Mouse (Mus musculus): ENCODE results near the gene Syt1. TPM values are rescaled to one million over a fixed set of nuclear protein-coding genes. Genes with fewer than 3 reads are reported as not detected.

The Syt1 gene
- polyA plus RNA-seq, 1 experiment from 2014 or later = 0.33 TPM

DNA sequence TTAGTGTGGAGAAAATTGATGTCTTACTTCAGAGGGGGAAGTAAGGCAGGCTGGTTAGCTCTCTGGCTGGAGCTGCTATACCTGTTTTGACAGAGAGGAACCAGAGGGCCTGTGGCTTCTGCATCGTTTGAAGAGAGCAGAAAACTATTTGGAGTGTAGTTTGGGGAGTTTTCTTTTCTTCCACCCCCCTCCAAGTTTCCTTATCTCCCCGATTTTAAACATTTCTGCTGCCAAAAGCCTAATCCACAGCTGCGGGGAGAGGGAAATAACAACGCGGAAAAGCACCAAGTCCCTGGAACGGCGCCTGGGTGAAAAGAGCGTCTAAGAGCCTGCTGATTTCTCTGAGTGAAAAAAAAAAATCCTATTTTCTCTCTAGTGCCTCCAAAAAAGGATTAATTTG is 544.2 kb downstream of the Syt1 start:
- ATAC-seq (replicated peaks; ENCODE audit: low FRiP score, low read depth) (no peak), DNase-seq (ENCODE audit: low spot score) (no peak)
- H3K9ac ChIP-seq (ENCODE audit: low read depth, low read length) = no peak overlapping the region
- H3K4me3 ChIP-seq (replicated peaks; ENCODE audit: low read depth, low read length) = no peak overlapping the region
- H3K27ac ChIP-seq = no peak overlapping the region
- H3K4me1 ChIP-seq (replicated peaks; ENCODE audit: insufficient read depth, low read length) = no peaks in the 10 kb centered on the region
- H3K9me3 ChIP-seq (replicated peaks; ENCODE audit: low read length) = no peaks in the 10 kb centered on the region
- no peaks in the 10 kb centered on the region for H3K27me3 ChIP-seq (ENCODE audit: insufficient read depth, low read length)
- H3K36me3 ChIP-seq (ENCODE audit: insufficient read depth, low read length) = no peaks in the 10 kb centered on the region
- WGBS = 54% methylated on average over 8 of the region's 8 CpGs
- TF ChIP-seq CTCF (IDR thresholded peaks at IDR 0.05; ENCODE audit: low read depth) = no peak
- no peak overlapping the region for H3K4me2 ChIP-seq (ENCODE audit: low read length)

DNA sequence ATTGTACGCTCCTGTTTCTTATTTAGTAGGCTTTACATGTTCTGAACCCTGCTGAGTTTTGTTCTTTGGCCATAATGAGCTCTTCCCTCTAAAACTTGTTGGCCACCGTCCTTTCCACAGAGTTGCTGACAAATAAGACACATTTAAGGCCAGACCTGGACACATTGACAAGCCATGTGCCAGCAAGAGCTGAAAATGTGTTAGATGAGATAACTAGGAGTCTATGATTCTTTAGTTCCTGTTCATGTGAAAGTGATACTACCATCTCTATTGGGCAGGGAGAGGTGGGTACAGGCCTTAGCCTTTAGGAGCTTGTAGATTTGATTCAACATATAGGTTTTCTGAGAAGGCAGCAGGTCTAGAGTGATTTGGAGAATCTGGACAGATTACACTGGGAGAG is 548.9 kb downstream of the Syt1 start:
- Histone ChIP-seq H3K9ac (ENCODE audit: low read depth, low read length) (no peak overlapping the region), H3K36me3 (ENCODE audit: insufficient read depth, low read length) (no peaks in the 10 kb centered on the region), H3K4me1 (replicated peaks; ENCODE audit: insufficient read depth, low read length) (no peaks in the 10 kb centered on the region), H3K27me3 (ENCODE audit: insufficient read depth, low read length) (no peaks in the 10 kb centered on the region), H3K4me3 (replicated peaks; ENCODE audit: low read depth, low read length) (no peak overlapping the region), H3K9me3 (replicated peaks; ENCODE audit: low read length) (no peaks in the 10 kb centered on the region), H3K27ac (no peak overlapping the region), H3K4me2 (ENCODE audit: low read length) (no peak overlapping the region)
- ATAC-seq (replicated peaks; ENCODE audit: low FRiP score, low read depth) (no peak), DNase-seq (ENCODE audit: low spot score) (no peak)
- 98% methylated on average over 2 of the region's 2 CpGs for WGBS
- no peak for TF ChIP-seq CTCF (IDR thresholded peaks at IDR 0.05; ENCODE audit: low read depth)

DNA sequence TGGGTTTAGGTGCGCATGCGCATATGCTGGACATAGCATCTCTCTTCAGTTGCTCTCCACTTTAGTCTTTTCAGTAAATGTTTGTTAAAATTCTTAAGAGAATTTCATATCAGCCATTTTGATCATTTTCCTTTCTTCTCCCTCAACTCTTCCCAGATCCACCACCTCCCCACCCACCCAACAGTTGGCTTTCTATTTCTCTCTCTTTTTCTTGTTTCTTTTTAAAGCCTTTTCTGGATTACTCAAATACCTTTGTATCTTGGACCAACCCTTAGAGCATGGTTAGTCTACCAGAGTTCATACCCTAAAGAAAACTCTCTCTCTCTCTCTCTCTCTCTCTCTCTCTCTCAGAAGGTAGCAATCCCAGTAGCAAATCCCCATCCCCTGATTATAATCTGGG is 553.7 kb downstream of the Syt1 start:
- no peak for ATAC-seq (replicated peaks; ENCODE audit: low FRiP score, low read depth)
- 100% methylated on average over 2 of the region's 2 CpGs for WGBS
- no peak for TF ChIP-seq CTCF (IDR thresholded peaks at IDR 0.05; ENCODE audit: low read depth)

DNA sequence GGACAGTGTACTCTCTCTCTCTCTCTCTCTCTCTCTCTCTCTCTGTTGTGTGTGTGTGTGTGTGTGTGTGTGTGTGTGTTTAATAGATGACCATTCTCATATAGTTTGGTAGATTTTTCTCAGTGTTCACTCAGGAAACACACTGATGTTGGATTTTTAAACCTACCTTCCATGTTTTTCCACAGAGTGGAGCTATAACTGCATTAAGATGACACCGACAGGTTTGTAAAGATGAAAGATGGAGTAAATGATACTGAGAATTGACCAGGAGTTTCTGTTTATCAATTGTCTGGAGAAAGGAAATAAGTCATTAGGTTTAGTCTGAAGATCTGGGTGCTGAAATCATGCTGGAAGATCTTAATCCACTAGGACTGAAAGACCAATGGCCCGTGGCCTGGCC is 554.9 kb downstream of the Syt1 start:
- Histone ChIP-seq H3K9me3 (replicated peaks; ENCODE audit: low read length) (no peaks in the 10 kb centered on the region), H3K36me3 (ENCODE audit: insufficient read depth, low read length) (no peaks in the 10 kb centered on the region), H3K4me3 (replicated peaks; ENCODE audit: low read depth, low read length) (no peak overlapping the region), H3K9ac (ENCODE audit: low read depth, low read length) (no peak overlapping the region), H3K4me1 (replicated peaks; ENCODE audit: insufficient read depth, low read length) (no peaks in the 10 kb centered on the region), H3K27me3 (ENCODE audit: insufficient read depth, low read length) (no peaks in the 10 kb centered on the region), H3K4me2 (ENCODE audit: low read length) (no peak overlapping the region), H3K27ac (no peak overlapping the region)
- ATAC-seq (replicated peaks; ENCODE audit: low FRiP score, low read depth) = no peak
- 68% methylated on average over 2 of the region's 2 CpGs for WGBS
- TF ChIP-seq CTCF (IDR thresholded peaks at IDR 0.05; ENCODE audit: low read depth) = peak; percentile 57
- DNase-seq (ENCODE audit: low spot score) = no peak

More for the DNA sequence above, 553.7 kb downstream of the Syt1 start:
- Histone ChIP-seq H3K4me3 (replicated peaks; ENCODE audit: low read depth, low read length) (no peak overlapping the region), H3K4me1 (replicated peaks; ENCODE audit: insufficient read depth, low read length) (no peaks in the 10 kb centered on the region), H3K36me3 (ENCODE audit: insufficient read depth, low read length) (no peaks in the 10 kb centered on the region), H3K27me3 (ENCODE audit: insufficient read depth, low read length) (no peaks in the 10 kb centered on the region), H3K4me2 (ENCODE audit: low read length) (no peak overlapping the region), H3K27ac (no peak overlapping the region), H3K9me3 (replicated peaks; ENCODE audit: low read length) (no peaks in the 10 kb centered on the region), H3K9ac (ENCODE audit: low read depth, low read length) (no peak overlapping the region)
- no peak for DNase-seq (ENCODE audit: low spot score)

DNA sequence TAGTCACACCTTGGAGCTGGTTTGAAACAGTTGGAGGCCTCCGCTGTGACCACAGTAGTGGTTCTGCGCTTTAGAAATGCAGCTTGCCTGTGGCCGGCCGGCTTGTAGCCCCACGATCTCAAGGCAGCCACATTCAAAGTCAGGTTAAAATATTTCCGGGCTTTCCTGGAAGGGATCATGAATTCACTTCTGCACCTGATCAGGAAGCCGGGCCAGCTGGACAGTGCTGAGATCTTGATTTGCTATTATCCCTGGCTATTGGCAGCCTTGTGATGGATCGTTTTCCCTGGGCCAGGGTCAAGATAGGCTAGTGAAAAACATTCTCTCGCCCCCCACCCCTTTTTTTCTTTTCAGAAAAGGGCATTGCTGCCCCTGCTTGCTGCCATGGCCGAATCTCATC is 555.6 kb downstream of the Syt1 start:
- H3K27me3 ChIP-seq (ENCODE audit: insufficient read depth, low read length) = no peaks in the 10 kb centered on the region
- ATAC-seq (replicated peaks; ENCODE audit: low FRiP score, low read depth) (no peak), DNase-seq (ENCODE audit: low spot score) (no peak)
- WGBS = 70% methylated on average over 10 of the region's 10 CpGs
- no peak overlapping the region for H3K4me3 ChIP-seq (replicated peaks; ENCODE audit: low read depth, low read length)
- H3K27ac ChIP-seq = peak overlapping the region; percentile 70
- H3K4me2 ChIP-seq (ENCODE audit: low read length) = no peak overlapping the region
- no peaks in the 10 kb centered on the region for H3K4me1 ChIP-seq (replicated peaks; ENCODE audit: insufficient read depth, low read length)
- H3K36me3 ChIP-seq (ENCODE audit: insufficient read depth, low read length) = no peaks in the 10 kb centered on the region
- H3K9me3 ChIP-seq (replicated peaks; ENCODE audit: low read length) = no peaks in the 10 kb centered on the region
- no peak for TF ChIP-seq CTCF (IDR thresholded peaks at IDR 0.05; ENCODE audit: low read depth)
- H3K9ac ChIP-seq (ENCODE audit: low read depth, low read length) = no peak overlapping the region

DNA sequence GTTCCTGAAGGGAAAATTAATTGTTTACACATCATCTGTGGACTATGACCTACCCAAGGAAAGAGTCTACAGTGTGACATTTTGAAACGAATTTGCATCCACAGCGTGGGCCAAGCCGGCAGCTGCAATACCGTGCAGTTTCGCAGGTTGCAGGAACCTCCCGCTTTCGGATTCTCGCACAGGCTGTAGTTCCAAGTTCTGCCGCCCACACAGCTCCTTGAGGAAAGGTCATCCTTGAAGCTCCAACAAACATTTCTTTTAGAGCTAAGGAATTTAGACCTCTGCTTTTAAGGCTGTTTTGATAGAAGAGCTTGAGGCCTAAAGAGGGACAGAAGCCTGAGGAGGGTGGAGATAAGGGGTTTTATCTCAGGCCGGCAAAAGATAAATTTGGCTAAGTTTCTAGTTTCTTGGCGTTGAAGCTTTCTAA is 556.1 kb downstream of the Syt1 start:
- Histone ChIP-seq H3K9me3 (replicated peaks; ENCODE audit: low read length) (no peaks in the 10 kb centered on the region), H3K4me1 (replicated peaks; ENCODE audit: insufficient read depth, low read length) (no peaks in the 10 kb centered on the region), H3K9ac (ENCODE audit: low read depth, low read length) (no peak overlapping the region), H3K27ac (peak overlapping the region; percentile 70), H3K4me3 (replicated peaks; ENCODE audit: low read depth, low read length) (no peak overlapping the region), H3K27me3 (ENCODE audit: insufficient read depth, low read length) (no peaks in the 10 kb centered on the region), H3K4me2 (ENCODE audit: low read length) (no peak overlapping the region), H3K36me3 (ENCODE audit: insufficient read depth, low read length) (no peaks in the 10 kb centered on the region)
- WGBS = 42% methylated on average over 11 of the region's 11 CpGs
- TF ChIP-seq CTCF (IDR thresholded peaks at IDR 0.05; ENCODE audit: low read depth) = no peak
- peak; percentile 79 for ATAC-seq (replicated peaks; ENCODE audit: low FRiP score, low read depth)
- DNase-seq (ENCODE audit: low spot score) = peak; percentile 54

DNA sequence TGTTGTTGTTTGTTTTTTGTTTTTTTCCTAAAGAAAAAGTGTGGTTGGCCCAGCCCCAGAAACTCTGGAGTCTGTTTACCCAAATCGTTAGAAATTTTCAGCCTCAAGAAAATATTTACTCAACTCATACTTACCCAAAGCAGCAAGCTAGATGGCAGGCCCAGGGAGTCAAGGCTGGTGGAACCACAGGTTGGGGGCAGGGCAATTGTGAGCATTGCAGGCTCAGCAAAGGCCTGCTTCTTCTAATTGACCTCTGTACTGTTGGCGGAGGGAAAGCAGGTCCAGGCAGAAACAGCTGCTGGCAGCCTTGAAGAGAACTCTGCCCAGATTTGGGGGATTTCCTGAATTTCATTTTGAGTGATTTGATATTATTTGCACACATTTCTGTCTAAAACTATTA is 557.2 kb downstream of the Syt1 start:
- DNase-seq (ENCODE audit: low spot score) (peak; percentile 22), ATAC-seq (replicated peaks; ENCODE audit: low FRiP score, low read depth) (0 out of 2 replicates have a peak, but pooled peaks have one; percentile 65)
- Histone ChIP-seq H3K27ac (no peak overlapping the region), H3K36me3 (ENCODE audit: insufficient read depth, low read length) (no peaks in the 10 kb centered on the region), H3K9ac (ENCODE audit: low read depth, low read length) (no peak overlapping the region), H3K4me1 (replicated peaks; ENCODE audit: insufficient read depth, low read length) (no peaks in the 10 kb centered on the region), H3K27me3 (ENCODE audit: insufficient read depth, low read length) (no peaks in the 10 kb centered on the region), H3K4me2 (ENCODE audit: low read length) (no peak overlapping the region), H3K4me3 (replicated peaks; ENCODE audit: low read depth, low read length) (no peak overlapping the region), H3K9me3 (replicated peaks; ENCODE audit: low read length) (no peaks in the 10 kb centered on the region)
- no peak for TF ChIP-seq CTCF (IDR thresholded peaks at IDR 0.05; ENCODE audit: low read depth)
- 54% methylated on average over 2 of the region's 2 CpGs for WGBS

All from kidney, postnatal 0 days (tissue).